Mouse (Mus musculus): ENCODE measurements around the gene 1810055G02Rik. TPM values are rescaled to one million over a fixed set of nuclear protein-coding genes. Genes with fewer than 3 reads are reported as not detected.

Gene 1810055G02Rik
- polyA plus RNA-seq, 1 experiment from 2014 or later, result 48.2 TPM

- Histone ChIP-seq H3K9ac (replicated peaks) (no peak overlapping the region), H3K36me3 (replicated peaks; ENCODE audit: insufficient read depth, low read length) (no peaks in the 10 kb centered on the region), H3K27ac (ENCODE audit: low read depth) (no peak overlapping the region), H3K4me2 (ENCODE audit: low read depth, low read length) (peak overlapping the region; percentile 35; the same call in 1 of the 2 replicates), H3K4me3 (ENCODE audit: low read depth, low read length) (no peak overlapping the region), H3K4me1 (ENCODE audit: insufficient read depth) (peaks cover 13% of the 10 kb centered on the region), H3K9me3 (ENCODE audit: low read length) (no peaks in the 10 kb centered on the region), H3K27me3 (ENCODE audit: insufficient read depth, low read length) (no peaks in the 10 kb centered on the region)
- DNase-seq (peak; percentile 89), ATAC-seq (peak; percentile 59)
- TF ChIP-seq CTCF (IDR thresholded peaks at IDR 0.05; ENCODE audit: low read depth) (peak; percentile 89), EP300 (IDR thresholded peaks at IDR 0.05; ENCODE audit: low read depth) (no peak)
- 28% methylated on average over 6 of the region's 6 CpGs for WGBS (ENCODE audit: insufficient replicate concordance)
These were observed 8.3 kb upstream of the 1810055G02Rik start for GRCm38 (mm10) chr19:3699508-3700438.

GRCm38 (mm10) chr19:3702460-3702859, 5.6 kb upstream of the 1810055G02Rik start:
- H3K36me3 ChIP-seq (replicated peaks; ENCODE audit: insufficient read depth, low read length), result no peaks in the 10 kb centered on the region
- no peaks in the 10 kb centered on the region for H3K9me3 ChIP-seq (ENCODE audit: low read length)
- ATAC-seq, result no peak
- H3K4me2 ChIP-seq (ENCODE audit: low read depth, low read length), result no peak overlapping the region
- H3K27ac ChIP-seq (ENCODE audit: low read depth), result no peak overlapping the region
- H3K4me3 ChIP-seq (ENCODE audit: low read depth, low read length), result no peak overlapping the region
- H3K27me3 ChIP-seq (ENCODE audit: insufficient read depth, low read length), result no peaks in the 10 kb centered on the region
- no peak overlapping the region for H3K9ac ChIP-seq (replicated peaks)
- TF ChIP-seq CTCF (IDR thresholded peaks at IDR 0.05; ENCODE audit: low read depth), result no peak
- TF ChIP-seq EP300 (IDR thresholded peaks at IDR 0.05; ENCODE audit: low read depth), result no peak
- H3K4me1 ChIP-seq (ENCODE audit: insufficient read depth), result peaks cover 10% of the 10 kb centered on the region
- 66% methylated on average over 4 of the region's 4 CpGs for WGBS (ENCODE audit: insufficient replicate concordance)
- no peak for DNase-seq

DNA sequence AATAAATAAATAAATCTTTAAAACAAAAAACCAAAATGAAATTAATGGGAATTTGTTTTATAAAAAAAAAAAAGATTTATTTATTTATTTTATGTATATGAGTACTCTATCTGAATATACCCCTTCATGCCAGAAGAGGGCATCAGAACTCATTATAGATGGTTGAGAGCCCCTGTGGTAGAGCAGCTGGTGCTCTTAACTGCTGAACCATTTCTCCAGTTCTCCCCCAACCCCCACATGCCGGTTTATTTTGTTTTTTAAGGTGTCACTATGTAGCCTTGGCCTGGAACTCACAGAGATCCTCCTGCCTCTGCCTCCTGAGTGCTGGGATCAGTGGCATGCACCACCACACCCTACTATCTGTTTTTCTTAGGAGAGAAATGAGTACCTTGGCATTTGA, 1.8 kb upstream of the 1810055G02Rik start:
- H3K9me3 ChIP-seq (ENCODE audit: low read length), result no peaks in the 10 kb centered on the region
- ATAC-seq, result no peak
- TF ChIP-seq EP300 (IDR thresholded peaks at IDR 0.05; ENCODE audit: low read depth), result no peak
- TF ChIP-seq CTCF (IDR thresholded peaks at IDR 0.05; ENCODE audit: low read depth), result peak; percentile 36
- no peaks in the 10 kb centered on the region for H3K27me3 ChIP-seq (ENCODE audit: insufficient read depth, low read length)
- WGBS (ENCODE audit: insufficient replicate concordance), result 43% methylated on average over 1 of the region's 1 CpGs
- H3K9ac ChIP-seq (replicated peaks), result no peak overlapping the region
- H3K4me1 ChIP-seq (ENCODE audit: insufficient read depth), result peaks cover 5% of the 10 kb centered on the region
- no peak overlapping the region for H3K4me2 ChIP-seq (ENCODE audit: low read depth, low read length)
- no peak overlapping the region for H3K4me3 ChIP-seq (ENCODE audit: low read depth, low read length)
- H3K36me3 ChIP-seq (replicated peaks; ENCODE audit: insufficient read depth, low read length), result no peaks in the 10 kb centered on the region
- no peak overlapping the region for H3K27ac ChIP-seq (ENCODE audit: low read depth)
- DNase-seq, result no peak

DNA sequence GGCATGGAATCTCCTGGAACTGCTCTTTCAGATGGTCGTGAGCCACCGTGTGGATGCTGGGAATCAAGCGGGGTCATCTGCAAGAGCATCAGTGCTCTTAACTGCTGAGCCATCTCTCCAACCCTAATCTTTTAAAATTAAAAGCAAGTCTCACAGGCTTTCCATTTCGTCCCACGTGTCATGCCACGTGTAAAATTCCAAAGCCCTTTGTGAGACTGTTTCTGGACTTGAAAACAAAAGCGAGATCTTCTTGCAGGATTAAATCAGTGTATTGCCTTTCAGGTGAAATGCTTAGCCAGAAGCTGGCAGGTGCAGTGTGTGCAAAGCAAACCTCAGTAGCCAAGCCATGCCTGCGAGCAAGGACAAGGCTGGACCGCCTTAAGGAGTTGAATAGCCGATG, 540 bp upstream of the 1810055G02Rik start:
- ATAC-seq, result no peak

DNA sequence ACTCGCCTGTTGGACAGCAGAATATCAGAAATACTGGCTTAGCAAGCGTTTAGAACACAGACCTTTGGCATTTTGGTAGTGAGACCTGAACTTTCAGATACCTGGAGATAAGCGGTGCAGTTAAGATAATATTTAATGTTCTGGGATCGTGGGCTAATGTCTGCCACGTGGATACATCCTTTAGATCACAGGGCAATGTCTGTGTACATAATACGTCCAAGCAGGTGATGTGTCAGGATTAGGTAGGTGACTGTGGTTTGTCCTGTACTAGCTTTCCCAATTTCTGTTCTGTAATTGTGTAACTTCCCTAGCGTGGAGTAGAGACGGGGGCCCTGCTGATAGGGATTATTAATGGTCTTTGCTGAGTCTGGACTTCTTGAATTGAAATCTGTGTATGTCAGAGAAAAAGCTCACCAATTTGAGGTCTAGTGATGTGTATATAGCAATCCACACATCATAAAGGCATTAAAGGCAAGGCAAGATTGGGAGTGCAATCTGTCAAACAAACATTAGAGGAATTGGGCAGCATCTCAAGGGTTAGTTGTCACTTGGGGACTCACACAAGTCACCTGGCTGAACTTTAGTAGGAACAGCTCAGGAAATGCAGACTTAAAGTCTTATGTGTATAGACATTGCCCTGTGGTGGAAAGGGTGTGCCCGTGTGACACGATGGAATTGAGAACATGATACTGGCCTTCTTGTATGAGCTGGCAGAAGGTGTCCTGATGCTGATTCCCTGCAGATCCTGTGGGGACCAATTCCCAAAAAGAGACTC, 1.1 kb downstream of the 1810055G02Rik start:
- ATAC-seq, result peak; percentile 65
- peak; percentile 89 for TF ChIP-seq EP300 (IDR thresholded peaks at IDR 0.05; ENCODE audit: low read depth)
- no peak for TF ChIP-seq CTCF (IDR thresholded peaks at IDR 0.05; ENCODE audit: low read depth)
- H3K4me3 ChIP-seq (ENCODE audit: low read depth, low read length), result peak overlapping the region; percentile 72
- 30% methylated on average over 10 of the region's 10 CpGs for WGBS (ENCODE audit: insufficient replicate concordance)
- peaks cover 3% of the 10 kb centered on the region; the same call in 1 of the 2 replicates for H3K36me3 ChIP-seq (replicated peaks; ENCODE audit: insufficient read depth, low read length)
- peaks cover 8% of the 10 kb centered on the region for H3K4me1 ChIP-seq (ENCODE audit: insufficient read depth)
- peak overlapping the region; percentile 87 for H3K9ac ChIP-seq (replicated peaks)
- no peaks in the 10 kb centered on the region for H3K27me3 ChIP-seq (ENCODE audit: insufficient read depth, low read length)
- H3K4me2 ChIP-seq (ENCODE audit: low read depth, low read length), result peak overlapping the region; percentile 86
- DNase-seq, result no peak
- peak overlapping the region; percentile 98 for H3K27ac ChIP-seq (ENCODE audit: low read depth)
- H3K9me3 ChIP-seq (ENCODE audit: low read length), result no peaks in the 10 kb centered on the region

More for the DNA sequence above, 540 bp upstream of the 1810055G02Rik start:
- Histone ChIP-seq H3K27ac (ENCODE audit: low read depth) (peak overlapping the region; percentile 84), H3K9me3 (ENCODE audit: low read length) (no peaks in the 10 kb centered on the region), H3K4me1 (ENCODE audit: insufficient read depth) (peaks cover 5% of the 10 kb centered on the region), H3K4me2 (ENCODE audit: low read depth, low read length) (peak overlapping the region; percentile 86), H3K27me3 (ENCODE audit: insufficient read depth, low read length) (no peaks in the 10 kb centered on the region), H3K4me3 (ENCODE audit: low read depth, low read length) (peak overlapping the region; percentile 72), H3K36me3 (replicated peaks; ENCODE audit: insufficient read depth, low read length) (no peaks in the 10 kb centered on the region; the same call in 1 of the 2 replicates), H3K9ac (replicated peaks) (peak overlapping the region; percentile 73)
- DNase-seq, result no peak
- 35% methylated on average over 10 of the region's 10 CpGs for WGBS (ENCODE audit: insufficient replicate concordance)
- TF ChIP-seq EP300 (IDR thresholded peaks at IDR 0.05; ENCODE audit: low read depth) (no peak), CTCF (IDR thresholded peaks at IDR 0.05; ENCODE audit: low read depth) (no peak)

GRCm38 (mm10) chr19:3710436-3710835, 2.3 kb downstream of the 1810055G02Rik start:
- Histone ChIP-seq H3K9ac (replicated peaks) (no peak overlapping the region; the same call in 1 of the 2 replicates), H3K27me3 (ENCODE audit: insufficient read depth, low read length) (no peaks in the 10 kb centered on the region), H3K36me3 (replicated peaks; ENCODE audit: insufficient read depth, low read length) (peaks cover 9% of the 10 kb centered on the region), H3K4me3 (ENCODE audit: low read depth, low read length) (peak overlapping the region; percentile 72; the same call in 1 of the 2 replicates), H3K9me3 (ENCODE audit: low read length) (no peaks in the 10 kb centered on the region), H3K4me1 (ENCODE audit: insufficient read depth) (peaks cover 8% of the 10 kb centered on the region), H3K27ac (ENCODE audit: low read depth) (peak overlapping the region; percentile 98), H3K4me2 (ENCODE audit: low read depth, low read length) (peak overlapping the region; percentile 86)
- DNase-seq (no peak), ATAC-seq (no peak)
- TF ChIP-seq EP300 (IDR thresholded peaks at IDR 0.05; ENCODE audit: low read depth), result no peak
- no peak for TF ChIP-seq CTCF (IDR thresholded peaks at IDR 0.05; ENCODE audit: low read depth)
- 77% methylated on average over 2 of the region's 2 CpGs for WGBS (ENCODE audit: insufficient replicate concordance)
